In the genomic region with DNA sequence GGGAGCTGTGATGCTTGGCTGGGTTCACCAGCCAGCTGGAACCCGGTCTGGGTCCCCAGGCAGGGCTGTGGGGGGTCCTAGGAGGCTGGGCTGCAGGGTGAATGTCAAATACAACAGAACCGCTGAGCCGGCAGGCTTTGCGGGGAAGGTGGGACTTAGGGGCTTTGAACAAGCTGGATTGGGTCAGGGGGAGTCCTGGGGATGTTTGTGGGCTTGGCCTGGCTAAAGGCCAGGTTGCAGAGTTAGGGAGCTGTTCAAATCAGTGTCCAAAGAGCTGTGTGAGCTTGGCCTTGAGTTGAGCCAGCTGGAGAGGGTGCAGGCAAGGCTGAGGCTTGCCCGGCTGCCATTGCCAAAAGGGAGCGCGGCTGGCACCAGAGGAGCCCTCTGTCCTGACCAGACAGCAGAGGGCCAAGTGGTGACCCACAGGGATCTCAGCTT, we compare ENCODE assay signal across 7 mouse cellular contexts.
DNase-seq lines count a peak whose midpoint lies in the region; ATAC-seq lines count a peak whose summit lies in the region.

No protein-coding gene starts in this region.

- peak overlapping the region; percentile 13; the same call in 1 of the 2 replicates for H3K4me2 ChIP-seq in liver, embryonic 12.5 days
- peak overlapping the region; percentile 56 for H3K4me2 ChIP-seq in heart, embryonic 13.5 days
- H3K4me2 ChIP-seq in neural tube, embryonic 15.5 days, result peak overlapping the region; percentile 45

- WGBS in liver, embryonic 12.5 days (ENCODE audit: insufficient replicate concordance), result 45% methylated on average over 7 of the region's 7 CpGs
- WGBS in heart, embryonic 13.5 days, result 34% methylated on average over 7 of the region's 7 CpGs
- WGBS in neural tube, embryonic 15.5 days, result 32% methylated on average over 7 of the region's 7 CpGs

- no peaks in the 10 kb centered on the region for H3K36me3 ChIP-seq in liver, embryonic 12.5 days
- H3K36me3 ChIP-seq in heart, embryonic 13.5 days, result no peaks in the 10 kb centered on the region
- H3K36me3 ChIP-seq in neural tube, embryonic 15.5 days, result no peaks in the 10 kb centered on the region

- DNase-seq in liver (no peak), adipocyte (ENCODE audit: low spot score) (no peak)
- peak; percentile 66 for DNase-seq in cerebellum, adult 9-11 months
- DNase-seq in layer of hippocampus, postnatal 14 days (ENCODE audit: low spot score in 2 of 2), result peak; percentile 66 to 69

- H3K27me3 ChIP-seq in liver, embryonic 12.5 days (replicated peaks), result peaks cover 40% of the 10 kb centered on the region
- H3K27me3 ChIP-seq in heart, embryonic 13.5 days (replicated peaks), result peaks cover 55% of the 10 kb centered on the region
- no peaks in the 10 kb centered on the region for H3K27me3 ChIP-seq in neural tube, embryonic 15.5 days (replicated peaks)

- no peak overlapping the region for H3K9ac ChIP-seq in liver, embryonic 12.5 days
- no peak overlapping the region for H3K9ac ChIP-seq in heart, embryonic 13.5 days
- H3K9ac ChIP-seq in neural tube, embryonic 15.5 days (replicated peaks), result 0 out of 2 replicates have a peak overlapping the region, but pooled peaks have one; percentile 23

- ATAC-seq in liver, embryonic 12.5 days, result no peak
- no peak for ATAC-seq in heart, embryonic 13.5 days (ENCODE audit: extremely low read depth, insufficient number of reproducible peaks, low FRiP score, low TSS enrichment)
- ATAC-seq in neural tube, embryonic 15.5 days (ENCODE audit: low FRiP score), result peak; percentile 59

- H3K9me3 ChIP-seq in liver, embryonic 12.5 days (replicated peaks), result no peaks in the 10 kb centered on the region
- 0 out of 2 replicates have a peak, but pooled peaks cover 4% of the 10 kb centered on the region for H3K9me3 ChIP-seq in heart, embryonic 13.5 days
- H3K9me3 ChIP-seq in neural tube, embryonic 15.5 days (replicated peaks), result no peaks in the 10 kb centered on the region

- no peak overlapping the region for H3K27ac ChIP-seq in liver, embryonic 12.5 days
- H3K27ac ChIP-seq in heart, embryonic 13.5 days (replicated peaks), result no peak overlapping the region
- H3K27ac ChIP-seq in neural tube, embryonic 15.5 days (replicated peaks), result peak overlapping the region; percentile 62

- no peak overlapping the region for H3K4me3 ChIP-seq in liver, embryonic 12.5 days
- peak overlapping the region; percentile 5 for H3K4me3 ChIP-seq in heart, embryonic 13.5 days
- peak overlapping the region; percentile 11 for H3K4me3 ChIP-seq in neural tube, embryonic 15.5 days (replicated peaks)

- H3K4me1 ChIP-seq in liver, embryonic 12.5 days, result no peaks in the 10 kb centered on the region
- peaks cover 13% of the 10 kb centered on the region for H3K4me1 ChIP-seq in heart, embryonic 13.5 days
- H3K4me1 ChIP-seq in neural tube, embryonic 15.5 days, result peaks cover 21% of the 10 kb centered on the region

Comparison
In these comparisons a context has a peak if more than half of its experiments do, and no peak if none do; other contexts are left out.
1. DNase-seq: peak in cerebellum, adult 9-11 months (single experiment) and layer of hippocampus, postnatal 14 days (2 of 2); none in liver (single experiment) and adipocyte (single experiment).
2. Peak in every context shown above with its lines, with median percentiles within 50 percentile points of each other: H3K4me2 ChIP-seq.